Mouse (Mus musculus) brain, embryonic 14.5 days (tissue): ENCODE measurements around the gene Cdh11.

Experiments
- CTCF ChIP-seq: fragments of 200-500 bp; IDR thresholded peaks from 2 replicates; pipeline ENCODE4 v1.5.1; 2012; ENCODE audit warnings: inconsistent platforms, mild to moderate bottlenecking, moderate library complexity, borderline replicate concordance; ENCODE audit not compliant: insufficient read depth, insufficient read length; ENCODE audit errors: extremely low read depth
- POLR2A ChIP-seq: fragments of 200-500 bp; IDR thresholded peaks from 2 replicates; pipeline ENCODE4 v1.6.1; 2012; ENCODE audit warnings: mild to moderate bottlenecking, inconsistent platforms, borderline replicate concordance; ENCODE audit not compliant: poor library complexity, insufficient read depth, insufficient read length, severe bottlenecking; ENCODE audit errors: extremely low read depth

- TF ChIP-seq POLR2A, result no peak
- TF ChIP-seq CTCF, result no peak
Observed at GRCm38 (mm10) chr8:102596523-102596922, 188.9 kb downstream of the Cdh11 start.
